Mouse (Mus musculus) lung, adult 10 weeks (tissue): ENCODE measurements around the gene Ip6k3. TPM values are rescaled to one million over a fixed set of nuclear protein-coding genes. Genes with fewer than 3 reads are reported as not detected.

ENCODE experiments used
- polyA plus RNA-seq: library from polyadenylated mRNA; stranded (reverse); fragments of 350-450 nt; fragmentation: Illumina TruSeq; extraction: RNeasy Lipid Tissue Mini Kit (QIAGEN cat#74804); gene quantifications from one replicate; pipeline ENCODE4 v1.2.3, GENCODE M21; 2014; ENCODE audit warnings: low read depth, low replicate concordance; ENCODE audit not compliant: insufficient read depth

The Ip6k3 gene
- 1.3 TPM for polyA plus RNA-seq

DNA sequence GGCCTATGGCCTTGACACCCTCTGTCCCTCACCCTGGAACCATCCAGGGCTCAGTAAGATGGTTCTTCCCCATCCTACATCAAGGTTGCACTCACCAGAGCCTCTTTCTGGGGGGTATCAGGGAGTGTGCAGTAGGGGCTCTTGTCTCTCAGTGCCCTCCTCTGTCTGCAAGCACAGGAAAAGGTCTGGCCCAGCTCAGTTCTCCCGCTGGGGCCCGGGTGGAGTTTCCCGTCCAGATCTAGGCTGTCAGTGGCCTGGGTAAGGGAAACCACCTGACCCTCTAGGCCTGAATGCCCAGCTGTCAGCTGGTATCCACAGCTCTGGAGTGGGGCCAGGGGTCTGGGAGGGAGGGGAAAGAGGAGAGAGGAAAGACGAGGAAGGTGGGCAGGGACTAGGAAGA lies at the start of gene Ip6k3:
TSS of gene Ip6k3 (minus strand) at position 251 of the 400 bp plus-strand sequence.

DNA sequence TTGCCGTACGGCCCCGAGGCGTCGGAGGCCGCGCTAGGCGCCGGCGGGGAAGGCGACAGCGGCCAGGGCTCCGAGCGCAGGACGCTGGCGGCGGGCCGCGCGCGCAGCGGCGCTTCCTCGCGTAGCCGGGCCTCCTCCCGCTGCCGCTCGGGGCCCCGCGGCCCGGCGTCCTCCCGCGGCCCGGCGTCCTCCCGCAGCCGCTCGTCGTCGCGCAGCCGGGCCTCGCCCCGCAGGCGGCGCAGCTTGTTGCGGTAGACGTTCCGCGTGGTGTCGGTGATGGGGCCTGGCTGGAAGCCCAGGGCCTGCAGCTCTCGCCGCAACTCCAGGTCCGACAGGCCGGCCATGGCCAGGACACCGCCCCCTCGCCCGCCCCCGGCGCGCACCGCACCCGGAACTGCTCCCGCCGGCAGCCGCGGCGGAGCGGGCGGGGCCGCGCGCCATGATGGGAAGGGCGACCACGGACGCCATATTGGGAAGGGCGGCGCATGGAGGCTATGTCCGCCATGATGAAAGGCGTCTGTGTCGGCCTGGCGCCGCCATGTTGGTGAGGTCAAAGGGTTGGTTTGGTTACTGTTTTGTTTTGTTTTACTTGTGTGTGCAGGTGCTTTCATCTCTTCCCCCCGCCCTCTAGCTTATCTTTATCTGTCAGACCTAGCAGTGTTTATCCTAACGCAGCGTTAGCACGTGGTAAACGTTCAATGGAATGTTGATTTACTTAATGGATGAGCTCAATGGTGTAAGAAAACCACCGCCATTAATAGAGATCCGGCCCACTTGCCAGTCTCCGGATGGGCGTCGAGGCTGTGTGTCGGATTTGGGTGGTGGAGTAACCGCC lies 36.7 kb upstream of the Ip6k3 start, which contains the start of gene Lemd2:
TSS of gene Lemd2 (minus strand) at position 395 of the 835 bp plus-strand sequence.

DNA sequence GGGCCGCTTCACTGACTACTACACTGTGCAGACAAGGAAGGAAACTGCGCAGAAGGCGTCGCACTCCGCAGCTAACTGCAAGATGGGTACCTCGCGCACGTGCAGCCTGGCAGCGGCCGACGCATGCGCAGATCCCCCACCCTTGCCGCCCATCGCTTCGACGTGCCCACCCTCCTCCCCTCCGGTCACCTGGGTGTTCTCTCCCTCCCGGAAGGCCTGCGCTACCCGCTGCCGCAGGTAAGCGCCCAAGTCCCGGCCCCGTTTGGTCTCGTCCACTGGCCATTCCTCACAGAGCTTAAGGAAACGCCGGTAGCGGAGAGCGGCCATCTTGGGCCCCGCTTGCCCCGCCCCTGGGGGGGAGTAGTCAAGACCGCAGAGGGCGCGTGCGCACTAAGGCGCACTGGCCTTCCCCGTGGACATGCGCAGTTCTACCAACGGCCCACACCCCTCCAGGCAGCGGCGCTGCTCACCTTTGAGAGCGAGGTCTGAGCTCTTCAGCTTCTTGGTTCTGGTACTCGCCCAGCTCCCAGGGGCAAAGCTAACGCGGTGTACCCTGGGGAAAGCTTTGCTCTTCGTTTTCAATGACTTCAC lies 33.9 kb downstream of the Ip6k3 start, which contains the start of gene Uqcc2:
TSS of gene Uqcc2 (minus strand) at position 366 of the 591 bp plus-strand sequence.

Other genes starting within 250 kb of the Ip6k3 start
- 49.2 TPM for gene Phf1, start 234.7 kb downstream of the Ip6k3 start, polyA plus RNA-seq
- gene Cuta, start 228.2 kb downstream of the Ip6k3 start, polyA plus RNA-seq = 116 TPM
- gene Syngap1, start 226.5 kb downstream of the Ip6k3 start, polyA plus RNA-seq = 3.4 TPM
- 5.6 TPM for gene Zbtb9, start 194.6 kb downstream of the Ip6k3 start, polyA plus RNA-seq
- gene Bak1, start 138.8 kb downstream of the Ip6k3 start, polyA plus RNA-seq = 17.6 TPM
- 5.3 TPM for gene Itpr3, start 110.5 kb downstream of the Ip6k3 start, polyA plus RNA-seq
- 204 TPM for gene Uqcc2, start 33.9 kb downstream of the Ip6k3 start, polyA plus RNA-seq
- gene Lemd2, start 36.7 kb upstream of the Ip6k3 start, polyA plus RNA-seq = 37.2 TPM